Mouse (Mus musculus) ES-Bruce4 (cell line): ENCODE results near the gene Tmed9.

Experiments used
- CTCF ChIP-seq: IDR thresholded peaks from one replicate; pipeline ENCODE4 v1.8.1; 2011; ENCODE audit warnings: low read depth, low read length
- POLR2A ChIP-seq: IDR thresholded peaks from one replicate; pipeline ENCODE4 v1.8.1; 2011; ENCODE audit warnings: low read length; ENCODE audit not compliant: insufficient read depth

GRCm38 (mm10) chr13:55527834-55528772, 45.4 kb upstream of the Tmed9 start:
- TF ChIP-seq POLR2A (no peak), CTCF (no peak)
